Mouse (Mus musculus) left cerebral cortex, postnatal 25 days (tissue): ENCODE measurements around the gene Notum. TPM values are rescaled to one million over a fixed set of nuclear protein-coding genes. Genes with fewer than 3 reads are reported as not detected.

Experiments
- DNase-seq, 2 experiments: peaks; one replicate each; pipeline ENCODE4 v3.0.0; 2022; ENCODE audit warnings: low spot score in 2 of 2, mixed read lengths in 1 of 2
- intact Hi-C: fragments of 180-260 bp; cut with DNase I; formaldehyde crosslinking; loops from one replicate; pipeline ENCODE4 v1.15.1; 2025
- total RNA-seq, 2 experiments: library from RNA; stranded (reverse); gene quantifications; 2 replicates each; pipeline ENCODE4 v1.2.3; 2021

The Notum gene
- total RNA-seq, 2 experiments from 2014 or later: 4.1 to 4.7 TPM

DNA sequence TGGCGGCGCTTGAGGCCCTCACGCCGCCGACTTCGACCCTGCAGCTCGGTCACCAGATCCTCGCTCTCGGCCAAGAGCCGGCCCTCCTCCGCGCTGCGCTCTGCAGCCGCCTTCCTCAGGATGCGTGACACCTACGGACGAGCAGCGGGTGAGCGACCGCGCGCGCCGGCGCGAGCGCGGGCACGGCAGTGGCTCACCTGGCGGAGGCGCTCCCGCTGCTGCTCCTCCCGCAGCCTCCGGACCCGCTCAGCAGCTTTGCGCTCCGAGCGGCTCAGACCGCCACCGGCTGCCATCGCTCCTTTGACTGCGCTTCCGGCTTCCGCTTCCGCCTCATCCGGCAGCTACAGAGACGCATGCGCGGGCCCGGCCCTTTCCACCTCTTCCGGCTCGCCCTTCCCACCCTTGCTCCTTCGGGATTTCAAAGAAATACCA lies 36.3 kb downstream of the Notum start:
- intact Hi-C loops: loop anchor here (2.0 kb wide), 1 partner anchor 88 kb away; the partner anchor contains the start of genes Cenpx and Lrrc45
- peak; percentile 85 to 88 for DNase-seq

DNA sequence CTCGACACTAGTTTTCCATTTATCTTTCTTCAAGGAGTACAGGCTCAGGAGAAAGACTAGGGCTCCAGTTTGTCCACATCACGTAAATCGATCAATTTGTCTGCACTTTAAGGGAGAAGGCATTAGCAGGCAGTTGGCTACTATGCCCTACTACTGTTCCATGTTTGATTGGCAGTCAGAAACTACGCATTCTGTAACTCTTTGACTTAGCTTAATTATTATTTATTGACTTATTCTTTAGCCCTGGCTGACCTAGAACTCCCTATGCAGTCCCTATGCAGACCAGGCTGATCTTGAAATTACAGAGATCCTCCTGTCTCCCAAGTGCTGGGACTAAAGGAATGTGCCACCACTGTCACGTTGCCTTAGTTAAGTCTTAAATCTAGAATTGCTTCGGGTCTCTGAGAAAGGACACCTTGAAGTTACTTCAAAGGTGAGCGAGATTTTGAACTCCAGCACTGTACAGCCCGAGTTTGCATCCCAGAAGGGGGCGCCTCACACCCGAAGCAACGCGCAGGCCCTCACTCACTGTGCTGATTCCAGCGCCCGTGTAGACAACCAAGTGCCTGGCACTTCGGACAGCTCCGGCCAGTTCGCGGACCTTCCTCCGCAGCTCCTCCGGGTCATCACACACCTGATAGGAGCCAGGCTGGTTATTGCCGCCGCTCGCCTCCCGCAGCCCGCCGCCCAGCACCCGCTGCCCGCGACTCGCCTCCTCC lies 36.9 kb downstream of the Notum start:
- DNase-seq: peak; percentile 54 to 62
- intact Hi-C loops: loop anchor here (2.0 kb wide), 1 partner anchor 89 kb away; the partner anchor contains the start of genes Cenpx and Lrrc45

DNA sequence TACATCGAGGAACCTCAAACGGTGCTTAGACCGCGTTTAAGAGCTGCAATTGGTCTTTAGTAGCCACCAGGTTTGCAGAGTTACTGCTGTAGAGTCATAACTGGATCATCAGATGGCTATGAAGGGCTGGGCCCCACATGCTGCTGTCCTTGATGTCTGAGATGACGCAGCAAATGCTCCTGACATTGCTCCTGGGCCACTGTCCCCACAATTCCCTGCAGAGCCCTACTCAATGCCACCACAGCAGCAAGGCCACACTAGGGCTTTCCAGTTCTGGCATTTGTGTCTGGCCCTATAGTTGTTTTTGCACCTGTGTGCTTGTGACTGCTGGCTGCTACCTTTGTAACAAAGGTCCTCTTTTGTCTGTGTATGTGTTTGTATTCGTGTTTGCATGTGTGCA lies 38.2 kb downstream of the Notum start:
- DNase-seq: no peak
- intact Hi-C loops: no loop called here

GRCm38 (mm10) chr11:120620195-120620594 lies 40.8 kb downstream of the Notum start:
- intact Hi-C loops: no loop called here
- DNase-seq: no peak

- intact Hi-C loops: loop anchor here (5.0 kb wide), 1 partner anchor 158 kb away; no protein-coding TSS in a partner anchor
- no peak for DNase-seq
These were observed 42.1 kb downstream of the Notum start for GRCm38 (mm10) chr11:120618619-120619535.

DNA sequence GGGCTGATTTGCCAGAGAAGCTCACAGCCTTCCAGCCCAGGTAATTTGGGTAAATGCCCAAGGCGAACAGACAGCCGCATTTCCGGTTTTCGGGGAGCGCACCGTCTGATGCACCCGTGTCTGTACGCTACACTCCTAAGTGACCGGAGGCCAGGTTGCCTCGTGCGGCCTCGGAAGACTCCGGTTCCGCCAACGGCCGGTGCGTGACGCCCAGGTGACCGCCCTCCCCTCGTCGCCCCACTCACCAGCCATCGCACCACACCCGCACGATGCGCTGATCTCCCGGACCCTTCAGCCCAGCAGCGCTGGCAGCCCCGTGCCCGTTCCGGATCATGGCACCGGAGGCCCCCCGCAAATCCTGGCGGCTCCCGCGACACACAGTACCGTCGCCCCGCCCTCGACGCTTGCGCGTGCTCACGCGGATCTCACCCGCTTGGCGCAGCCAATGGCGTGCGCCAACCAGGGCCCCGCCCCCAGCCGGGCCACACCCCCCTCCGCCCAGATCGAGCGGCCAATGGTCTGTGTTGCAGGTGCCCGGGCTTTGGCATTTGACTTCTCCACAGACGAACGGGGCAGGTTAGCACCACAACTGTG lies 43.4 kb downstream of the Notum start, which contains the start of gene Pcyt2:
Pcyt2 (minus strand) TSS at position 418 of the 594 bp plus-strand sequence.
- intact Hi-C loops: loop anchor here (5.0 kb wide), 1 partner anchor 160 kb away; no protein-coding TSS in a partner anchor
- peak; percentile 90 to 94 for DNase-seq

GRCm38 (mm10) chr11:120616617-120617294 lies 44.2 kb downstream of the Notum start:
- no peak for DNase-seq
- intact Hi-C loops: loop anchor here (5.0 kb wide), 1 partner anchor 161 kb away; no protein-coding TSS in a partner anchor

DNA sequence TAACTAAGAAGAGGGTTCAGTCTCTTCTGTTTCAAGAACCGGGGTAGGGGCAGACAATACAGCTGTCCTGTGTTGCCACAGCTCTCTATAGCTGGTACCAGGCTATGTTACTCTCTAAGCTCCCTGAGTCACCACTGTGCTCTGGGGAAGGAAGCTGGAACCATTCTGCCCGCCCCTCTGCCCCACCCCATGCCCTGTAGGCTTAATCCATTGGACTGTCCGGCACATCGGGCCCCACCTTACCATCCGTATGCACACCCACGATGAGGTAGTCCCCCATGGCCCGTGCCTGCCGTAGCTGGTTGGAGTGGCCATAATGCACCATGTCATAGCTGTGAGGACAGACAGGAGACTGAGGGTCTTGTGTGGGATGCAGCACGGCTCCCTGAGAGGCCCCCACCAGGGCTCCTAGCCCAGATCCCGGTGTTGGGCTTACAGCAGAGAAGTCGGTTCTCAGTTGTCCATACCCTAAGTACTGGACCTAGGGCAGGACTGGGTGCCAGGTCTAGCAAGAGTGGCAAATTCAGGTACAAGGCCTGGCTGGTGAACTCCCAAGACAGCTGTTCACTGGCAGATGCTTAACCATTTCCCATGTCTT lies 45.3 kb downstream of the Notum start:
- intact Hi-C loops: loop anchor here (5.0 kb wide), 1 partner anchor 162 kb away; no protein-coding TSS in a partner anchor
- DNase-seq: no peak

DNA sequence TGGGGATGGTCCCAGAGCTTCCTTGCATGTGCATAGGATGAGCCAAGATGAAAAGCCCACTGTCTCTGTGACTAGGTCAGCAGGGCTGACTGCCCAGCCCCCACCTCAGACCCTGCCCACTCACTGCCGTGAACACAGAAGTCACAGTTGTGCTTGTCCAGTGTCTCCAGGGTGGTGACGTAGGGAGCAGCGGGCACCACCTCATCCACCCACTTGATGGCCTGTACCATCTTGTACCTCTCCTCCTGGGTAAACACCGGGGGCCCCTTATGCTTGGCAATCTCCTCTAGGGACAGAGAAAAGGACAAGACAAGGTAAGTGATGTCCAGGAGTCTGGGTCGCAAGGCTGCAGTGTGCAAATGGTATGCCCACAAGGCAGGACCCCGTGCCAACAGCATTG lies 45.8 kb downstream of the Notum start:
- no peak for DNase-seq
- intact Hi-C loops: loop anchor here (5.0 kb wide), 1 partner anchor 162 kb away; no protein-coding TSS in a partner anchor

DNA sequence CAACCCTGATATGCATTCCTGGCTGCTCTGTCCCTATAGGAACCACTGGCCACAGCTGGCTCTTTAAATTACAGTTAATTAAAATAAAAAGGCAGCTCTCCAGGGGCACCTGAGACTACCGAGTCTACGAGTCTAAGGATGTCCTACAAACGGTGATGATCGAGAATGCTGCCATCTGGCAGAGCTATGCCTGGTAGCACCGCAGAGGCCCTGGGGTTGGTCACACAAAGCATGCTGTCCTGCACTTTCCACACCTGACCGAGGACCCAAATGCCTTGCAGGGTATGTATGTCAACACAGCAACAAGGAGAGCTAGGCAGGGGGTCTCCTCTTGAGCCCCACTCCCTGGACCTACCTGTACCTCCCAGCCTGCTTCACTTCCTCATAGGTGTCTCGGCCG lies 47.0 kb downstream of the Notum start:
- intact Hi-C loops: loop anchor here (2.0 kb wide), 1 partner anchor 125 kb away; no protein-coding TSS in a partner anchor
- DNase-seq: no peak

DNA sequence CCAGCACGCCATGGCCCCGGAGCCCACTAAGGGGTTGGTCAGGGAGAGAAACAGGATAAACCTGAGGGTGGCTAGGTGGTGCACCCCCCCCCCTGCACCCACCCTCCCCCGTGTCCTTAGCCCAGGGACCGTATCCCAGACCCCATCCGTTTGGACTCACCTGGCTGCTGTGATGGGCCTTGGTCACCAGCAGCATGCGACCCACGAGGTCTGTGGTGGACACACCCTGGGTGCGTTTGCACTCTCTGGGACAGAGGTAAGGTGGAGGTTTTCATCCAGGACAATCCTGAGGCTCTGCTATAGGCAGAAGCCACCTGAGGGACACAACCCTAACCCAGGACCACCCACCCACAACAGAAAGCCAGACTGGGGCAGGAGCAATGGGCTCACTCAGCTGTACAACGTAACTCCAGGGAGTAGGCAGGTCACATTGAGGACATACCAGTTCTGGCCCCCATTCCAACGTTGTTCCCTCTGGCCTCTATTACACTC lies 47.4 kb downstream of the Notum start:
- DNase-seq: no peak
- intact Hi-C loops: loop anchor here (2.0 kb wide), 1 partner anchor 125 kb away; no protein-coding TSS in a partner anchor

- intact Hi-C loops: loop anchor here (2.0 kb wide), 1 partner anchor 124 kb away; no protein-coding TSS in a partner anchor
- peak; percentile 54 to 55 for DNase-seq
These were observed 48.2 kb downstream of the Notum start for GRCm38 (mm10) chr11:120612763-120613162.

- intact Hi-C loops: no loop called here
- no peak for DNase-seq
These were observed 50.4 kb downstream of the Notum start for GRCm38 (mm10) chr11:120610477-120611046.

DNA sequence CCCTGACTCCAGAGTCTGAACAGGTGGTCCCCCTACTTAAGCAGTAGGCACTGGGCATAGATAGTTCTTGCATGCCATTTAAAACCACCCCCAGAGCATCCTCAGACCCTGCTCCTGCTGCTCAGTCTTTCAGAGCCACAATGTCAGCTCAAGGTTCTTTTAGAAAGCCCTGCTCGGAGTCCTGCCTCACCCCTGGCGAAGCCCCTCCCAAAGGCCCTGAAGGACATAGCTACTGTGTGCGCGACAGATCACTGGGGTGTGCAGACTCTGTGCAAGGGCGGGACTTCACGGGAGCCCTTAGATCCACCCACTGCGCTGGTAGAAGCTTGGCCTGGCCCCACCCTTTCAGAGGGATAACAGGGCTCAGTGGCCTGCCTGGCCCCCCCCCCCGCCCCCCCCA lies 51.7 kb downstream of the Notum start:
- DNase-seq: no peak
- intact Hi-C loops: no loop called here

GRCm38 (mm10) chr11:120608241-120609034 lies 52.5 kb downstream of the Notum start, which contains the start of gene Npb:
Gene Npb, plus strand, starts transcription at chr11:120608477.
- intact Hi-C loops: no loop called here
- no peak for DNase-seq

GRCm38 (mm10) chr11:120606764-120607163 lies 54.2 kb downstream of the Notum start:
- intact Hi-C loops: no loop called here
- no peak for DNase-seq

GRCm38 (mm10) chr11:120605667-120606066 lies 55.3 kb downstream of the Notum start:
- DNase-seq: no peak
- intact Hi-C loops: no loop called here
